Mouse (Mus musculus): ENCODE data around the gene Olfr622. TPM values are rescaled to one million over a fixed set of nuclear protein-coding genes. Genes with fewer than 3 reads are reported as not detected.

The Olfr622 gene
- total and polyA plus RNA-seq, 3 experiments: not detected

GRCm38 (mm10) chr7:103663598-103663997, 21.1 kb upstream of the Olfr622 start, which contains the start of gene Olfr623:
Gene Olfr623, minus strand, starts transcription at chr7:103663698.
- no peaks in the 10 kb centered on the region for H3K4me1 ChIP-seq (ENCODE audit: control insufficient read depth in 1 of 2, insufficient read depth in 2 of 2, low read length in 2 of 2)
- H3K36me3 ChIP-seq (ENCODE audit: control insufficient read depth in 1 of 2, insufficient read depth in 2 of 2, low read length in 2 of 2): no peaks in the 10 kb centered on the region
- H3K9me3 ChIP-seq (replicated peaks; ENCODE audit: insufficient read depth, low read length): no peaks in the 10 kb centered on the region
- H3K79me2 ChIP-seq (ENCODE audit: control insufficient read depth, insufficient read depth, low read length, poor library complexity): no peaks in the 10 kb centered on the region
- no peak within 1 kb of the TSS for H3K4me3 ChIP-seq (ENCODE audit: control insufficient read depth in 1 of 2, insufficient read depth in 1 of 2, low read depth in 2 of 2, low read length in 2 of 2)
- no peak within 1 kb of the TSS for H3K27ac ChIP-seq (ENCODE audit: control insufficient read depth, low read depth, low read length)
- no peaks in the 10 kb centered on the region for H3K27me3 ChIP-seq (ENCODE audit: control insufficient read depth in 1 of 2, insufficient read depth in 2 of 2, low read length in 2 of 2)
- H3K9ac ChIP-seq (ENCODE audit: control insufficient read depth, low read depth, low read length, poor library complexity, severe bottlenecking): no peak within 1 kb of the TSS
- no peak for DNase-seq (ENCODE audit: low read depth, low spot score)
- TF ChIP-seq NELFE (IDR thresholded peaks at IDR 0.05; ENCODE audit: low read depth, low read length) (no peak), UBTF (IDR thresholded peaks at IDR 0.05; ENCODE audit: borderline replicate concordance, insufficient read depth, low read depth, low read length) (no peak), POLR2AphosphoS2 (IDR thresholded peaks at IDR 0.05; ENCODE audit: low read length) (no peak), CTCF (IDR thresholded peaks at IDR 0.05 in 2 of 3, conservative IDR thresholded peaks at IDR 0.05 in 1 of 3; ENCODE audit: control insufficient read depth in 1 of 3, insufficient read depth in 1 of 3, low read depth in 2 of 3, low read length in 3 of 3, poor library complexity in 1 of 3, severe bottlenecking in 1 of 3) (no peak), ZMIZ1 (IDR thresholded peaks at IDR 0.05; ENCODE audit: low read depth, low read length) (no peak), CHD2 (IDR thresholded peaks at IDR 0.05; ENCODE audit: low read length) (no peak), BHLHE40 (IDR thresholded peaks at IDR 0.05; ENCODE audit: borderline replicate concordance, low read depth, low read length) (no peak), NRF1 (IDR thresholded peaks at IDR 0.05; ENCODE audit: insufficient read depth, low read depth, low read length, poor library complexity, severe bottlenecking) (no peak), MEF2A (IDR thresholded peaks at IDR 0.05; ENCODE audit: extremely low read depth, insufficient replicate concordance, low read depth, low read length, poor library complexity, severe bottlenecking) (no peak), POLR2A (IDR thresholded peaks at IDR 0.05; ENCODE audit: control insufficient read depth in 1 of 2, insufficient read depth in 1 of 2, low read depth in 1 of 2, low read length in 2 of 2, poor library complexity in 1 of 2) (no peak), ZKSCAN1 (IDR thresholded peaks at IDR 0.05; ENCODE audit: low read depth, low read length) (no peak), KAT2A (conservative IDR thresholded peaks at IDR 0.05; ENCODE audit: low read depth, low read length) (no peak), RCOR1 (IDR thresholded peaks at IDR 0.05; ENCODE audit: low read depth, low read length) (no peak), MAX (IDR thresholded peaks at IDR 0.05; ENCODE audit: low read length) (no peak), MAFK (IDR thresholded peaks at IDR 0.05; ENCODE audit: borderline replicate concordance, low read depth, low read length) (no peak), MYB (IDR thresholded peaks at IDR 0.05; ENCODE audit: low read depth, low read length) (no peak), MYC (IDR thresholded peaks at IDR 0.05; ENCODE audit: low read depth, low read length) (no peak), POLR2AphosphoS5 (IDR thresholded peaks at IDR 0.05; ENCODE audit: borderline replicate concordance, low read depth, low read length) (no peak)

- no peaks in the 10 kb centered on the region for H3K9me3 ChIP-seq (replicated peaks; ENCODE audit: insufficient read depth, low read length)
- H3K36me3 ChIP-seq (ENCODE audit: control insufficient read depth in 1 of 2, insufficient read depth in 2 of 2, low read length in 2 of 2): no peaks in the 10 kb centered on the region
- no peak overlapping the region for H3K9ac ChIP-seq (ENCODE audit: control insufficient read depth, low read depth, low read length, poor library complexity, severe bottlenecking)
- no peak for DNase-seq (ENCODE audit: low read depth, low spot score)
- TF ChIP-seq ETS1 (IDR thresholded peaks at IDR 0.05; ENCODE audit: low read depth, low read length): no peak
- TF ChIP-seq UBTF (IDR thresholded peaks at IDR 0.05; ENCODE audit: borderline replicate concordance, insufficient read depth, low read depth, low read length): no peak
- no peak for TF ChIP-seq E2F4 (IDR thresholded peaks at IDR 0.05; ENCODE audit: borderline replicate concordance, low read depth, low read length)
- no peak for TF ChIP-seq ZKSCAN1 (IDR thresholded peaks at IDR 0.05; ENCODE audit: low read depth, low read length)
- no peak for TF ChIP-seq MYC (IDR thresholded peaks at IDR 0.05; ENCODE audit: low read depth, low read length)
- TF ChIP-seq POLR2A (IDR thresholded peaks at IDR 0.05; ENCODE audit: control insufficient read depth in 1 of 2, insufficient read depth in 1 of 2, low read depth in 1 of 2, low read length in 2 of 2, poor library complexity in 1 of 2): no peak
- no peak for TF ChIP-seq BHLHE40 (IDR thresholded peaks at IDR 0.05; ENCODE audit: borderline replicate concordance, low read depth, low read length)
- TF ChIP-seq GABPA (IDR thresholded peaks at IDR 0.05; ENCODE audit: low read depth, low read length): no peak
- no peak for TF ChIP-seq MAFK (IDR thresholded peaks at IDR 0.05; ENCODE audit: borderline replicate concordance, low read depth, low read length)
- TF ChIP-seq GATA1 (IDR thresholded peaks at IDR 0.05; ENCODE audit: low read depth, low read length): no peak
- TF ChIP-seq MEF2A (IDR thresholded peaks at IDR 0.05; ENCODE audit: extremely low read depth, insufficient replicate concordance, low read depth, low read length, poor library complexity, severe bottlenecking): no peak
- TF ChIP-seq RCOR1 (IDR thresholded peaks at IDR 0.05; ENCODE audit: low read depth, low read length): no peak
- TF ChIP-seq NELFE (IDR thresholded peaks at IDR 0.05; ENCODE audit: low read depth, low read length): no peak
- TF ChIP-seq CTCF (IDR thresholded peaks at IDR 0.05 in 2 of 3, conservative IDR thresholded peaks at IDR 0.05 in 1 of 3; ENCODE audit: control insufficient read depth in 1 of 3, insufficient read depth in 1 of 3, low read depth in 2 of 3, low read length in 3 of 3, poor library complexity in 1 of 3, severe bottlenecking in 1 of 3): no peak
- no peak for TF ChIP-seq TAL1 (IDR thresholded peaks at IDR 0.05; ENCODE audit: low read length)
- TF ChIP-seq CHD2 (IDR thresholded peaks at IDR 0.05; ENCODE audit: low read length): no peak
- TF ChIP-seq TBP (IDR thresholded peaks at IDR 0.05; ENCODE audit: low read depth, low read length): no peak
- no peak for TF ChIP-seq ZNF384 (IDR thresholded peaks at IDR 0.05; ENCODE audit: low read depth, low read length)
- no peak for TF ChIP-seq EP300 (IDR thresholded peaks at IDR 0.05; ENCODE audit: low read depth in 1 of 2, low read length in 2 of 2)
- no peak for TF ChIP-seq MXI1 (IDR thresholded peaks at IDR 0.05; ENCODE audit: low read depth, low read length)
- no peak overlapping the region for H3K4me3 ChIP-seq (ENCODE audit: control insufficient read depth in 1 of 2, insufficient read depth in 1 of 2, low read depth in 2 of 2, low read length in 2 of 2)
- H3K79me2 ChIP-seq (ENCODE audit: control insufficient read depth, insufficient read depth, low read length, poor library complexity): no peaks in the 10 kb centered on the region
- H3K4me1 ChIP-seq (ENCODE audit: control insufficient read depth in 1 of 2, insufficient read depth in 2 of 2, low read length in 2 of 2): no peaks in the 10 kb centered on the region
- H3K27me3 ChIP-seq (ENCODE audit: control insufficient read depth in 1 of 2, insufficient read depth in 2 of 2, low read length in 2 of 2): no peaks in the 10 kb centered on the region
- no peak overlapping the region for H3K27ac ChIP-seq (ENCODE audit: control insufficient read depth, low read depth, low read length)
These were observed 1.6 kb upstream of the Olfr622 start for GRCm38 (mm10) chr7:103644070-103644469.
